Mouse (Mus musculus): ENCODE measurements around the gene Tnni3. TPM values are rescaled to one million over a fixed set of nuclear protein-coding genes. Genes with fewer than 3 reads are reported as not detected.

Tnni3 gene
- polyA plus RNA-seq, 1 experiment: 59.3 TPM

GRCm38 (mm10) chr7:4473940-4474339 is 50.1 kb downstream of the Tnni3 start:
- H3K4me1 ChIP-seq (ENCODE audit: control insufficient read depth, insufficient read depth, low read length): peaks cover 21% of the 10 kb centered on the region
- no peak overlapping the region for H3K4me3 ChIP-seq (ENCODE audit: control insufficient read depth, low read depth, low read length)
- no peaks in the 10 kb centered on the region for H3K27me3 ChIP-seq (ENCODE audit: control insufficient read depth, insufficient read depth, low read length)
- no peak overlapping the region for H3K27ac ChIP-seq (ENCODE audit: control insufficient read depth, insufficient read depth, low read depth, low read length)
- no peaks in the 10 kb centered on the region for H3K36me3 ChIP-seq (ENCODE audit: control insufficient read depth, insufficient read depth, low read length)
- TF ChIP-seq CTCF (IDR thresholded peaks at IDR 0.05; ENCODE audit: control insufficient read depth, insufficient read depth, insufficient replicate concordance, low read depth, low read length) (no peak), POLR2A (IDR thresholded peaks at IDR 0.05; ENCODE audit: control insufficient read depth, low read depth, low read length) (no peak)

- no peaks in the 10 kb centered on the region for H3K36me3 ChIP-seq (ENCODE audit: control insufficient read depth, insufficient read depth, low read length)
- no peak overlapping the region; the same call in 1 of the 2 replicates for H3K4me3 ChIP-seq (ENCODE audit: control insufficient read depth, low read depth, low read length)
- peaks cover 10% of the 10 kb centered on the region; the same call in 1 of the 2 replicates for H3K4me1 ChIP-seq (ENCODE audit: control insufficient read depth, insufficient read depth, low read length)
- no peak overlapping the region for H3K27ac ChIP-seq (ENCODE audit: control insufficient read depth, insufficient read depth, low read depth, low read length)
- no peaks in the 10 kb centered on the region for H3K27me3 ChIP-seq (ENCODE audit: control insufficient read depth, insufficient read depth, low read length)
- TF ChIP-seq CTCF (IDR thresholded peaks at IDR 0.05; ENCODE audit: control insufficient read depth, insufficient read depth, insufficient replicate concordance, low read depth, low read length) (peak; percentile 39; the same call in 1 of the 2 replicates), POLR2A (IDR thresholded peaks at IDR 0.05; ENCODE audit: control insufficient read depth, low read depth, low read length) (no peak)
Observed at GRCm38 (mm10) chr7:4471179-4471555, 52.9 kb downstream of the Tnni3 start.

- no peak for TF ChIP-seq POLR2A (IDR thresholded peaks at IDR 0.05; ENCODE audit: control insufficient read depth, low read depth, low read length)
- TF ChIP-seq CTCF (IDR thresholded peaks at IDR 0.05; ENCODE audit: control insufficient read depth, insufficient read depth, insufficient replicate concordance, low read depth, low read length): no peak
- H3K4me3 ChIP-seq (ENCODE audit: control insufficient read depth, low read depth, low read length): peak overlapping the region; percentile 54
- no peaks in the 10 kb centered on the region for H3K36me3 ChIP-seq (ENCODE audit: control insufficient read depth, insufficient read depth, low read length)
- H3K4me1 ChIP-seq (ENCODE audit: control insufficient read depth, insufficient read depth, low read length): peaks cover 10% of the 10 kb centered on the region; the same call in 1 of the 2 replicates
- no peak overlapping the region for H3K27ac ChIP-seq (ENCODE audit: control insufficient read depth, insufficient read depth, low read depth, low read length)
- H3K27me3 ChIP-seq (ENCODE audit: control insufficient read depth, insufficient read depth, low read length): no peaks in the 10 kb centered on the region
Observed at GRCm38 (mm10) chr7:4470275-4471178, 53.5 kb downstream of the Tnni3 start.

Other genes starting within 250 kb of the Tnni3 start
- gene Ncr1, start 186.5 kb downstream of the Tnni3 start, polyA plus RNA-seq (2012; rRNA removed): not detected in 2 replicates
- gene Gp6, start 126.5 kb downstream of the Tnni3 start, polyA plus RNA-seq (2012; rRNA removed): 0.13 and 0.17 TPM in 2 replicates
- 2.5 and 4.0 TPM in 2 replicates for gene Rdh13, start 78.6 kb downstream of the Tnni3 start, polyA plus RNA-seq (2012; rRNA removed)
- 0.10 and 1.3 TPM in 2 replicates for gene Eps8l1, start 63.6 kb downstream of the Tnni3 start, polyA plus RNA-seq (2012; rRNA removed)
- 48.5 and 51.6 TPM in 2 replicates for gene Ppp1r12c, start 22.5 kb downstream of the Tnni3 start, polyA plus RNA-seq (2012; rRNA removed)
- 0.62 and 0.77 TPM in 2 replicates for gene Tnnt1, start 7.8 kb downstream of the Tnni3 start, polyA plus RNA-seq (2012; rRNA removed)
- gene Dnaaf3, start 8.2 kb upstream of the Tnni3 start, polyA plus RNA-seq (2012; rRNA removed): 132 and 148 TPM in 2 replicates
- gene Syt5, start 23.3 kb upstream of the Tnni3 start, polyA plus RNA-seq (2012; rRNA removed): 4.5 TPM in 2 replicates
- gene Ptprh, start 79.8 kb upstream of the Tnni3 start, polyA plus RNA-seq (2012; rRNA removed): 1.8 and 2.9 TPM in 2 replicates
- gene Tmem86b, start 107.2 kb upstream of the Tnni3 start, polyA plus RNA-seq (2012; rRNA removed): 36.7 and 46.0 TPM in 2 replicates
- gene Ppp6r1, start 134.8 kb upstream of the Tnni3 start, polyA plus RNA-seq (2012; rRNA removed): 137 and 154 TPM in 2 replicates
- gene Hspbp1, start 160.8 kb upstream of the Tnni3 start, polyA plus RNA-seq (2012; rRNA removed): 64.3 and 65.6 TPM in 2 replicates
- gene Brsk1, start 166.4 kb upstream of the Tnni3 start, polyA plus RNA-seq (2012; rRNA removed): 53.3 and 60.3 TPM in 2 replicates
- gene Tmem150b, start 201.0 kb upstream of the Tnni3 start, polyA plus RNA-seq (2012; rRNA removed): 0.12 and 0.14 TPM in 2 replicates
- 35.7 and 37.0 TPM in 2 replicates for gene Kmt5c, start 215.9 kb upstream of the Tnni3 start, polyA plus RNA-seq (2012; rRNA removed)
- gene Cox6b2, start 228.9 kb upstream of the Tnni3 start, polyA plus RNA-seq (2012; rRNA removed): 1,707 and 1,788 TPM in 2 replicates
- gene Fam71e2, start 247.1 kb upstream of the Tnni3 start, polyA plus RNA-seq (2012; rRNA removed): 319 and 358 TPM in 2 replicates